Mouse (Mus musculus) small intestine, adult 2 months (tissue): ENCODE measurements around the gene BC025446. TPM values are rescaled to one million over a fixed set of nuclear protein-coding genes. Genes with fewer than 3 reads are reported as not detected.

ENCODE experiments used
- H3K27ac ChIP-seq: fragments of 200-500 bp; 2 replicates; pipeline ENCODE4 v1.5.1; 2012; ENCODE audit warnings: low read depth, low read length, control low read depth, inconsistent platforms; ENCODE audit not compliant: insufficient read depth
- H3K27me3 ChIP-seq: fragments of 200-500 bp; 2 replicates; pipeline ENCODE4 v1.6.1; 2012; ENCODE audit warnings: mild to moderate bottlenecking, moderate library complexity, low read length, inconsistent platforms; ENCODE audit not compliant: control insufficient read depth, insufficient read depth
- H3K36me3 ChIP-seq: fragments of 200-500 bp; 2 replicates; pipeline ENCODE4 v1.6.1; 2012; ENCODE audit warnings: mild to moderate bottlenecking, low read length, control low read depth, inconsistent platforms; ENCODE audit not compliant: control insufficient read depth, insufficient read depth
- H3K4me1 ChIP-seq: fragments of 200-500 bp; 2 replicates; pipeline ENCODE4 v1.6.1; 2012; ENCODE audit warnings: low read length, inconsistent platforms, mixed read lengths; ENCODE audit not compliant: control insufficient read depth, insufficient read depth, insufficient read length
- H3K4me3 ChIP-seq: fragments of 200-500 bp; 2 replicates; pipeline ENCODE4 v1.5.1; 2012; ENCODE audit warnings: low read depth, mild to moderate bottlenecking, control low read depth, inconsistent platforms, low read length, moderate library complexity
- CTCF ChIP-seq: fragments of 200-500 bp; IDR thresholded peaks from 2 replicates; pipeline ENCODE4 v1.5.1; 2012; ENCODE audit warnings: low read depth, mild to moderate bottlenecking, control low read depth, inconsistent platforms, low read length, moderate library complexity, mixed read lengths; ENCODE audit not compliant: insufficient replicate concordance, insufficient read length; ENCODE audit errors: extremely low read depth
- POLR2A ChIP-seq: fragments of 200-500 bp; IDR thresholded peaks from 2 replicates; pipeline ENCODE4 v1.6.1; 2012; ENCODE audit warnings: low read depth, mild to moderate bottlenecking, control low read depth, inconsistent platforms, low read length, moderate library complexity
- WGBS: fragments of 180-500 bp; shearing (Covaris S2); methylation state at CpG from one replicate; pipeline ENCODE4 v1.1.7; 2018; 5-methylcytosine and 5-hydroxymethylcytosine counted together
- polyA plus RNA-seq: library from polyadenylated mRNA; depleted of rRNA; stranded (reverse); fragments of >200 nt; gene quantifications from 2 replicates; pipeline ENCODE4 v1.2.3, GENCODE M21; 2012

The BC025446 gene
- polyA plus RNA-seq, 1 experiment: 45.6 TPM

DNA sequence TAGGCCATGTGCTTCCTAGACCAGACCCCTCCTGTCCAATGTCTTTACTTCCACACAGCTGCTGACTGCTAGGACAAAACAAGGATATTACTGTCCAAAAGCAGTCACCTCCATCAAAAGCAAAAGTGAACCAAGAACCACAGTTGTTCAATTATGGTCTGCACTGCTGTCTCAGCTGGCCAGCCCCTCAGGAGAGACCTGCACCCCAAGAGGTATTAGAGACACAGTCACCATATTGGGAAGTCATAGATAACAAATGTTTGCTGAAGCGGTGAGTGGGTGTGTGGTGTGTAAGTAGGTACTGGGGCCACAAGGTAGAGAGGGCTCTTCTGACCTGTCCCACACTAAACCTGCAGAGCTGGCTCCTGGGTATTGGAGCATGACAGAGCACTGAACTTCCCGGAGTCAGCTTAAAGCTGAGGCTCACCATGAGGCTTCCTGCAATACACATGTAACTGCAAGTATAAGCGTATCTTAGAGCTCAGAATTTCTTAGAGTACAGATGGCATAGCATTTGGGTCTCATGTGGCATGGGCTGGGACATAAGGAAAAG, 21.6 kb downstream of the BC025446 start:
- Histone ChIP-seq H3K27me3 (no peaks in the 10 kb centered on the region), H3K27ac (no peak overlapping the region), H3K4me3 (no peak overlapping the region), H3K4me1 (peaks cover 2% of the 10 kb centered on the region; the same call in 1 of the 2 replicates), H3K36me3 (no peaks in the 10 kb centered on the region)
- TF ChIP-seq CTCF (no peak), POLR2A (no peak)
- WGBS: 68% methylated on average over 3 of the region's 3 CpGs

DNA sequence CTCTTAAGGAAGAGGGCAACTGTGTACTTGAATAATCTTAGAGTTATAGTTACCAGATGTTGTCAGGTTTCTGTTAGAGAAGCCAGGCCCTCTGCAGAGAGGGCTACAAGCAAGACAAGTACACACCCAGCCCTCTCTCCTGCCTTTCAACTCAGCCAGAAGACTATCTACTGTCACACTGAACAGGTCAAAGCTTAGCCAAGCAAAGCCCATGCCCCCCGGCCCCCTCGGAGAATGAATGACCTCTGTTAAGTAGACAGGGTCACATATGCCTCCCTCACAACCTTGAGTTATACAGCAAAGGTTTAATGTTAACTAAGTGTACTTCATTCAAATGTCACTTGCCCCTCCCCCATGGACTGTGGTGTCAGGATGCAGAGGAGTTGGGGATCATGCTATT, 24.4 kb downstream of the BC025446 start:
- WGBS: 70% methylated on average over 2 of the region's 2 CpGs
- Histone ChIP-seq H3K36me3 (no peaks in the 10 kb centered on the region), H3K4me3 (no peak overlapping the region), H3K27me3 (no peaks in the 10 kb centered on the region), H3K4me1 (peaks cover 2% of the 10 kb centered on the region; the same call in 1 of the 2 replicates), H3K27ac (no peak overlapping the region)
- no peak for TF ChIP-seq CTCF
- no peak for TF ChIP-seq POLR2A

DNA sequence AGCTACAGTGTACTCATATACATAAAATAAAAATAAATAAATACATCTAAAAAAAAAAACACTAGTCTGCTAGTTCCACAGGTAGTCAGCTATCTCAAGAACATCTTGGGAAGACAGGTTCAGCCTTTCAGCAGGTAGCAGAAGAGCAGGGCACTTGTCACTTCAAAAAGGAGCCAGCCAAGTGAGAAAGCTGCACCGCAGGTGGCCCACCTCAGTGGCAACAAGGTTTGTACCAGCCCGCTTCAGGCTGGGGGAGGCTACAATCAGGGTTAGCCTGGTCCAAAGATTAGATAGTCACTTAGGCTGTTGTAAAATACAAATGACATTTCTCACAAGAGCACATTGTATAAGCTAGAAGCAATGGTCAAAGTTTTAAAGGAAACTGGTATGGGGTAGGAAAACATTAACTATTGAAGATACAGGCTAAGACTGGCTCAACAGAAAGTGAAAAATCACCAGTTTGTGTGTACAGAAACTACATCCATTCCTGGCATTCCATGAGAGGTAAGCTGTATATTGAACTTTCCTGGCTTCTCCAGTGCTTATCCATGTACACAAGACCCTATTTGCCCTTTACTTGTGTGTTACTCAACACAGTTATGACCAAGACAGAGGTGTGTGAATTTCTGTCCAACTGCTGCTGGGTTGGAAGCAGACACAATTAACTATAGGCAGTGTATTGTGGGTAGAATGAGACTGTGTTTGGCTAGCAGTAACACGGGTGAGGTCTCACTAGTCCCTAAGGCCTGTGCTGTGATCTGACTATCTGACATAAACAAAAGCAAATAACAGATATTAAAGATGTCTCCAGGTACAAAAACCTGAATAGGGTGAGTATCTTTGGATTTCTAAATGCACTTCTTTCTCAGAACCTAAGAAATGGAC, 26.8 kb downstream of the BC025446 start:
- peaks cover 2% of the 10 kb centered on the region; the same call in 1 of the 2 replicates for H3K4me1 ChIP-seq
- H3K4me3 ChIP-seq: no peak overlapping the region
- H3K27ac ChIP-seq: no peak overlapping the region
- H3K27me3 ChIP-seq: no peaks in the 10 kb centered on the region
- 23% methylated on average over 3 of the region's 3 CpGs for WGBS
- no peaks in the 10 kb centered on the region for H3K36me3 ChIP-seq
- TF ChIP-seq CTCF: no peak
- TF ChIP-seq POLR2A: no peak

- WGBS: 85% methylated on average over 3 of the region's 3 CpGs
- Histone ChIP-seq H3K4me3 (no peak overlapping the region), H3K4me1 (no peaks in the 10 kb centered on the region), H3K27me3 (no peaks in the 10 kb centered on the region), H3K27ac (no peak overlapping the region), H3K36me3 (no peaks in the 10 kb centered on the region)
- TF ChIP-seq CTCF: no peak
- no peak for TF ChIP-seq POLR2A
These were observed 38.5 kb downstream of the BC025446 start for GRCm38 (mm10) chr15:75254671-75255070.

DNA sequence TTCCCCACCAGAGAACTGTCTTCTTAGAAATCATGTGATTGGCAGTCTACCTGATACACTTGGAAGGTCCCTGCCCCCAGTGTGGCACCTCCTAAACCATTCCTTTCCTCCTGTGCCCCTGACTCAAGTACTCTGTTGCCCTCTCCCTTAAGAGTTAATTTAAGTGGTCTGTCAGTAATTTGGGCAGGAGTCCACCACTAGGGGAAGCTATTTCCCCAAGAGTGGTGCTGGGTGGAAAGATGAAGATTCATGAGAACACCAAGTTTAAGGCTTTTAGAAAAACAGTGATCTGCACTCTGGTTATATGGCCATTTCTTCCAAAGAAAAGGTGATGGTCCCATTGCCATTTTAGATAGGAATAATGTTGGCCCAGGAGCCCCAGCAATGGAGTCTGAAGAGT, 49.7 kb downstream of the BC025446 start:
- TF ChIP-seq CTCF (no peak), POLR2A (no peak)
- Histone ChIP-seq H3K27ac (no peak overlapping the region), H3K27me3 (no peaks in the 10 kb centered on the region), H3K36me3 (no peaks in the 10 kb centered on the region), H3K4me3 (no peak overlapping the region), H3K4me1 (no peaks in the 10 kb centered on the region)

DNA sequence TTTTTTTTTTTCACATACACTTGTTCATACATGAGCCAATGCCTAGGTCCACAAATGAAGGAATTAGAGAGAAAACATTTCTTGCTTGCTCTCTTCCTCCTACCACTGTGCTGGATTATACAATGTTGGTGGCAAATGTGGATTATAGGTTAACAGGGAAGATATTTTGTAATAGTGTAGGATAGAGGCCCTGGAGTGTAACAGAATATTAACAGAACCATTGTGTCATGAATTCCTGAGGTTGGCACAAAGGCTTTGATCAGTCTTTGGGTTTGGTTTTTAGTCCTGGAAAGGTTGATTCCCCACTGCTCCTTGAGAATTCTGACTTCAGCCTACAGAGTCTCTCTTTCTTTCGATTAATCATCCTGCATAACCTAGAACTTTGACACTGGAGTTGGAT, 50.5 kb downstream of the BC025446 start:
- TF ChIP-seq CTCF (no peak), POLR2A (no peak)
- Histone ChIP-seq H3K27me3 (no peaks in the 10 kb centered on the region), H3K4me3 (no peak overlapping the region), H3K4me1 (no peaks in the 10 kb centered on the region), H3K27ac (no peak overlapping the region), H3K36me3 (no peaks in the 10 kb centered on the region)
- 71% methylated on average over 1 of the region's 1 CpGs for WGBS

- Histone ChIP-seq H3K36me3 (no peaks in the 10 kb centered on the region), H3K27me3 (no peaks in the 10 kb centered on the region), H3K4me1 (no peaks in the 10 kb centered on the region), H3K27ac (no peak within 1 kb of the TSS), H3K4me3 (no peak within 1 kb of the TSS)
- TF ChIP-seq POLR2A (no peak), CTCF (no peak)
These were observed 51.9 kb downstream of the BC025446 start, which contains the start of gene Ly6f for GRCm38 (mm10) chr15:75268121-75268520. Gene Ly6f, plus strand, starts transcription at chr15:75268421.
